Mouse (Mus musculus): ENCODE results near the gene Tesk1. TPM values are rescaled to one million over a fixed set of nuclear protein-coding genes. Genes with fewer than 3 reads are reported as not detected.

Tesk1 gene
- 12.0 and 17.6 TPM in 2 replicates for total RNA-seq (2017)

DNA sequence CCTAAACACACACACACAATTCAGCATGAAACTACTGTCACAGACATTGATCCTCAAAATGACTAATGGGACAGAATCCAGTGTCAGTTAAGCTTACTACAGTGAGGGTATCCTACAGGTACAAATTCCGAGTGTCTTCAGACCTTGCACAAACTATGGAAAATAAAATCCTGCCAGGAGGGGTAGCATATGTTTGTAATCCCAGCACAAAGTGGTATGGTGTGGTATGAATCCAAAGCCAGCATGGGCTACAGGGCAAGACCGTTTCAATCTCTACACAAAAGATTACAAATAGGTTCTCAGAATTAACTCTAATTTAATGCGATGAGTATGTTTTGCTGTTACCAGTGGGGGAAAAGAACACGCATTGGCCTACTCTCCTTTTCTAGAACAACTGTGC, at the start of gene Tesk1:
Tesk1 (plus strand) TSS at position 301 of the 400 bp plus-strand sequence.
- no peak for ATAC-seq (replicated peaks in 1 of 2; ENCODE audit: insufficient read depth in 1 of 2, low FRiP score in 2 of 2, low TSS enrichment in 1 of 2, low read depth in 1 of 2, poor library complexity in 2 of 2, severe bottlenecking in 2 of 2)

GRCm38 (mm10) chr4:43394345-43394891, 47.3 kb upstream of the Tesk1 start:
- ATAC-seq (replicated peaks in 1 of 2; ENCODE audit: insufficient read depth in 1 of 2, low FRiP score in 2 of 2, low TSS enrichment in 1 of 2, low read depth in 1 of 2, poor library complexity in 2 of 2, severe bottlenecking in 2 of 2): no peak; a peak in 1 of 4 replicates

GRCm38 (mm10) chr4:43395147-43395546, 46.6 kb upstream of the Tesk1 start:
- ATAC-seq (replicated peaks in 1 of 2; ENCODE audit: insufficient read depth in 1 of 2, low FRiP score in 2 of 2, low TSS enrichment in 1 of 2, low read depth in 1 of 2, poor library complexity in 2 of 2, severe bottlenecking in 2 of 2): no peak

DNA sequence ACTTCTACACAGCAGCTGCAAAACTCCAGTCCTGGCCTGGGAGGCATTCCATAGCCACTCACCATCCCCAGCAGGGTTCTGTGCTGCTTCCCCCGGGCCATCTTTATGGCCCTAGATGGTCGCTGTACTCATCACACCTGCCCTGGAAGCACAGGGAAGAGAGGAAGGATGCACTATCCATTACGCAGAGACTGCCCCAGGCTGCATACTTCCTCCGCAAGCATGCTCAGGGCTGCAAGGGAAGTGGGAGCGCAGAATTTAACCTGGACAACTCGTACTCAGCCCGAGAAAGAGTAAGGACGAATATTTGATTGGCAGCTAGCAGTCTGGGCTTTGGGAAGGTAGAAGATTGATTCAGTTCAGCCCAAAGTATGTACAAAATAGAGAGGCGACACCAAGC, 45.9 kb upstream of the Tesk1 start:
- no peak for ATAC-seq (replicated peaks in 1 of 2; ENCODE audit: insufficient read depth in 1 of 2, low FRiP score in 2 of 2, low TSS enrichment in 1 of 2, low read depth in 1 of 2, poor library complexity in 2 of 2, severe bottlenecking in 2 of 2)

DNA sequence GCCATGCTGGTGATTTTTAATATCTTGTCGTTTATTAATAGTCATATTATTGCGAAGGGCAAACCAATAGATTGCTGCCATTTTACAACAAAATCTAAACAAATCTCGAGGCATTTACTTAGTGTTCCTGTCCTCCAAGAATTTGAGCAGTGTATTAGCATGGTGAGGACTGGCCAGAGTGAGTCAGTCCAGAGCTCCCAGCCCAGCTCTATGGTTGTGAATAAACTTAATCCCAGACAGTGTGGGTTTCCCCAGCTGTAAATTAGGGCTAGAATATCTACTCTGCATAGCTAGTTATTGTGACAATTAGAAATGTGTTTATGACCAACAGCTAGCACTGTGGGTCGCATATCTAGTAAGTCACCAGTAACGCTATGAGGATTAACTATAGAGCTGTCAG, 45.4 kb upstream of the Tesk1 start:
- no peak for ATAC-seq (replicated peaks in 1 of 2; ENCODE audit: insufficient read depth in 1 of 2, low FRiP score in 2 of 2, low TSS enrichment in 1 of 2, low read depth in 1 of 2, poor library complexity in 2 of 2, severe bottlenecking in 2 of 2)

DNA sequence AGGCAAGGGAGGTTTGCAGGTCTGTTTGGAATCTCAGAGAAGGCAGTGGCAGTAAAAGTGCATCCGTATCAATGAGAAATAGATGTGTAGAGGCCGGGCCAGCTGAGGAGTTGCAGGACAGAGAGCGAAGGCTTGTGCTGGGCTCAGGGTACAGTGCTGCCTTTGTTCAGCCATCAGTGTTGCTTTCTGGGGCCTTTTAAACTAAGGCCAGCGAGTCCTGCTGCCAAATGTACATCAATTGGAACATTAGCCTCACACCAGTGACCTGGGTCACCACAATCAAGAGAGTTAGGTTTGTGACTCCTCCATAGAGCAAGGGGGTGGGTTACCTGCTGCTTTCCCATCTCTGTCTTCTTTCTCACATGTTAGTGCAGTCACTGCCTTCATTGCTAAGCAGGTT, 43.7 kb upstream of the Tesk1 start:
- ATAC-seq (replicated peaks in 1 of 2; ENCODE audit: insufficient read depth in 1 of 2, low FRiP score in 2 of 2, low TSS enrichment in 1 of 2, low read depth in 1 of 2, poor library complexity in 2 of 2, severe bottlenecking in 2 of 2): no peak

GRCm38 (mm10) chr4:43398829-43399331, 42.9 kb upstream of the Tesk1 start:
- ATAC-seq (replicated peaks in 1 of 2; ENCODE audit: insufficient read depth in 1 of 2, low FRiP score in 2 of 2, low TSS enrichment in 1 of 2, low read depth in 1 of 2, poor library complexity in 2 of 2, severe bottlenecking in 2 of 2): no peak

DNA sequence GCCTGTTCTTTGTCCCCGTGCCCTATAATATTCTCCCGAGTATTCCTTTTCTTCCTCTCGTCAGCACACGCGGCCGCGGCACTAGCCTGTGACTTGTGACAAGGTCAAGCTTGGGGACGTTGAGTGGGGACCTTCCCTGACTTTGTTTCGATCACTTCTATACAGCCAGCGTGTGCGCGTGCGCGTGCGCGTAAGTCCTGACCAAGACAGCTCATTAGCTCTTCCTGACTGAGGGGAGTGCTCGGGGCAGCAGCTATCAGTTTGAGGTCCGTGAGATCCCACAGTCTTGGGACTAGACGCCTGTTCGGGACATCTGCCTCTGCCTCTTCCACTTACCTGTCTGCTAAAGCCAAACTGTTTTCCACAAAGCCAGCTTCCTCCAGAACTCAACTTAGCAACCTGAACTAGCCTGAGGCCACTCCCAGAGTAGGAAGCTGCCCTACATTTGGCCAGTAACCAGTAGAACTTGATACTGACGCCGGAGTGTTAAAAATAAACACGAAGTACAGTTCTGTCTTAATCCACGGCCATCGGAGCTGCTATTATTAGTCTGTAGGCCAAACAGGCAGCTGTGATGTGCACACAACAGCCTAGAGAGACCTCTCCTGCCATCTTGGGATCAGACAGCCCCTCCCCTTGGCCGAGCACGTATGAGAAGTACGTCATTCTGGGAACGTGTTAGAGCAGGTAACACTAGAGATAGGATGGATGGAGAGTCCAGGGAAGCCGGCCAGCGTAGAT, 42.2 kb upstream of the Tesk1 start:
- ATAC-seq (replicated peaks in 1 of 2; ENCODE audit: insufficient read depth in 1 of 2, low FRiP score in 2 of 2, low TSS enrichment in 1 of 2, low read depth in 1 of 2, poor library complexity in 2 of 2, severe bottlenecking in 2 of 2): no peak

- no peak for ATAC-seq (replicated peaks in 1 of 2; ENCODE audit: insufficient read depth in 1 of 2, low FRiP score in 2 of 2, low TSS enrichment in 1 of 2, low read depth in 1 of 2, poor library complexity in 2 of 2, severe bottlenecking in 2 of 2)
These were observed 40.8 kb upstream of the Tesk1 start for GRCm38 (mm10) chr4:43400976-43401375.

- ATAC-seq (replicated peaks in 1 of 2; ENCODE audit: insufficient read depth in 1 of 2, low FRiP score in 2 of 2, low TSS enrichment in 1 of 2, low read depth in 1 of 2, poor library complexity in 2 of 2, severe bottlenecking in 2 of 2): no peak
These were observed 40.3 kb upstream of the Tesk1 start for GRCm38 (mm10) chr4:43401486-43401885.

- no peak for ATAC-seq (replicated peaks in 1 of 2; ENCODE audit: insufficient read depth in 1 of 2, low FRiP score in 2 of 2, low TSS enrichment in 1 of 2, low read depth in 1 of 2, poor library complexity in 2 of 2, severe bottlenecking in 2 of 2)
These were observed 39.5 kb upstream of the Tesk1 start for GRCm38 (mm10) chr4:43402212-43402611.

DNA sequence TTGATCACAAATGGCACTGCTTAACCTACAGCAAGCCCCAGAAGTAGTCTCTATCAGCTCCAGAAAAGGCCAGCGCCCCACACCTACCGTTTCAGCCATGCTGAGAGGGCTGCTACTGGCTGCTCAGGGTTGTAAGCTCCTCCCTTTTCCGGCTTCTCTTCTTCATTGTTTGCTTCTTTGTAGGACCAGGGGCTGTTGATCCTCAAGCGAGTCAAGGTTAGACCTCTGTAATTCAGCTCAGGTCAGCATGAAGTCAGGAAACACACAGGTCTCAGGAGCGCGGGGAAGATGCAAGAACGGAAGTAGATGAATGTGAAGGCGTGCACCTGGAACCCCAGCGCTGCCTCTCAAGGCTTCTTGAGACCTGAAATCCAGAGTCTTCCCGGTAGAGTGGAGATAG, 37.0 kb upstream of the Tesk1 start:
- no peak for ATAC-seq (replicated peaks in 1 of 2; ENCODE audit: insufficient read depth in 1 of 2, low FRiP score in 2 of 2, low TSS enrichment in 1 of 2, low read depth in 1 of 2, poor library complexity in 2 of 2, severe bottlenecking in 2 of 2)

DNA sequence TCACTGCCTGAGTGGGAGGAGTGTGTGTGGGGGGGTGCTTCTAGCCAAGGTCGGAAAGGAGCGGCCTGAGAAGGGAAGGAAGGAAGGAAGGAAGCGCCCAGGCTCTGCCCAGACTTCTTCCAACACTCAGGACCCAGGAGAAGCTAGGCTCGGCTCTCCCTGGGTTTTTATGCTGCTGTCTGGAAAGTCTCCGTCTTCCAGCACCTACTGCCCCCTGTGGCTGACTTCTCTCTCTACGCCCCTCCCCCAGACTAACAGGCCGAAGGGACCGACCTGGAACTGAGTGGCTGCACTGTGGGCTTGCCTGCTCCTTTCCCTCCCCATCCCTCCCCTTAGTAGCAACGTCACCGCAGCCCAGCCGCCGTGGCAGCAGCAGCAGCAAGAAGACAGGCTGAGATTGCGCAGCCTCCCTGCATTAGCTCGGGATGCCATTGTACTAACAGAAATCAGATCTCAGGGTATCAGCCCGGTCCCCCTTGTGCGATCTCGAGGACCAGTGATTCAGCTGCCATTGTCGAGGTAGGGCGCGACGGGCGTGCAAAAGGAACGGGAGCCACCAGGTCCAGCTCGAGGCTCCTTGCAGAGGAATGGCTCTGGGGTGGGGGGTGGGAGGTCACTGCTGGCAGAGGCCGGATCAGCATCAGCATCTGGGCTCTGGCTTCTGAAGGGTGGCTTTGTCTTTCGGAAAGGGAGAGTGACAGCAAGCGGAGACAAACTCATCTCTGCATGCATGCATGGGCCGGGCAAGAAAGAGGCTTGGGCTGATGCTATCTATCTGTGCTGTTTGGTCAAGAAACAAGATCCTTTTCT, 35.4 kb upstream of the Tesk1 start:
- peak; percentile 87 to 92 for ATAC-seq (replicated peaks in 1 of 2; ENCODE audit: insufficient read depth in 1 of 2, low FRiP score in 2 of 2, low TSS enrichment in 1 of 2, low read depth in 1 of 2, poor library complexity in 2 of 2, severe bottlenecking in 2 of 2)

DNA sequence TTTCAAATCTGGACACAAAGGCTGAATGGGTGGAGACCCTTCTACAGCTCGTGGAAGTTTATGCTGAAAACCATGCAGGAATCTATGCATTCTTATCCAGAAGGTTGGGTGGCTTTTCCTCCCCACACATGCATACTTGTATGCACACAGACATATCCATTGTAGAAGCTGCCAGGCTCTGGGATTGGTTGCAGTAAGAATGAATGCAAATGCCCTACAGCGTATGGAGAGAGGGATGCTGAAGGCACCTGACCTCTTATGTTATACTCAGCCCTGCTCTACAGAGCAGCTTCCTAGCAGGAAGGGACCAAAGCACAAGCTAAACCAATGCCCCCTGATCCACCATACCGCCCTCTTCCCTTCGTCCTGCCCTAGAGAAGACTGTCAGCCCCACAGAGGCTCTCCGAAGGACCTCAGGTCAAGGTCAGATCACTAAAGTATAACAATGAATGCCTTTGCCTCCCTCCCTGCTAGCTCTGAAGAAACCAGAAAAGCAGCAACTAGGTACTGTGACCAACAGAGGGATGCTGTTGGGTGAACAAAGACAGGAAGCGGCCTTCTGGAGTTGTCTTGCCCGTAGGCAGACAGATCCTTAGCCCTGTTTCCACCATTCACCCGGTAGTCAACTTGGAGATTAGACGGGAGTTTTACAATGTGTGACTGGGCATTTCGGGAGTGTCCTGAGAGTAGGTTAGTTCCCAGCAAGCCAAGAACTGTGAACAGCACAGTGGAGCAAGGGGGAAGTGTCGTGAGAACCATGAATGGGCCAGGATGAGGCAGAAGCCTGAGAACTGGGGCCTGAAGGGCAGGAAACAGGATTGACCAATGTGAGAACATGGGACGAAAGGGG, 34.4 kb upstream of the Tesk1 start:
- no peak for ATAC-seq (replicated peaks in 1 of 2; ENCODE audit: insufficient read depth in 1 of 2, low FRiP score in 2 of 2, low TSS enrichment in 1 of 2, low read depth in 1 of 2, poor library complexity in 2 of 2, severe bottlenecking in 2 of 2)

- ATAC-seq (replicated peaks in 1 of 2; ENCODE audit: insufficient read depth in 1 of 2, low FRiP score in 2 of 2, low TSS enrichment in 1 of 2, low read depth in 1 of 2, poor library complexity in 2 of 2, severe bottlenecking in 2 of 2): no peak
These were observed 27.0 kb upstream of the Tesk1 start for GRCm38 (mm10) chr4:43414761-43415160.

DNA sequence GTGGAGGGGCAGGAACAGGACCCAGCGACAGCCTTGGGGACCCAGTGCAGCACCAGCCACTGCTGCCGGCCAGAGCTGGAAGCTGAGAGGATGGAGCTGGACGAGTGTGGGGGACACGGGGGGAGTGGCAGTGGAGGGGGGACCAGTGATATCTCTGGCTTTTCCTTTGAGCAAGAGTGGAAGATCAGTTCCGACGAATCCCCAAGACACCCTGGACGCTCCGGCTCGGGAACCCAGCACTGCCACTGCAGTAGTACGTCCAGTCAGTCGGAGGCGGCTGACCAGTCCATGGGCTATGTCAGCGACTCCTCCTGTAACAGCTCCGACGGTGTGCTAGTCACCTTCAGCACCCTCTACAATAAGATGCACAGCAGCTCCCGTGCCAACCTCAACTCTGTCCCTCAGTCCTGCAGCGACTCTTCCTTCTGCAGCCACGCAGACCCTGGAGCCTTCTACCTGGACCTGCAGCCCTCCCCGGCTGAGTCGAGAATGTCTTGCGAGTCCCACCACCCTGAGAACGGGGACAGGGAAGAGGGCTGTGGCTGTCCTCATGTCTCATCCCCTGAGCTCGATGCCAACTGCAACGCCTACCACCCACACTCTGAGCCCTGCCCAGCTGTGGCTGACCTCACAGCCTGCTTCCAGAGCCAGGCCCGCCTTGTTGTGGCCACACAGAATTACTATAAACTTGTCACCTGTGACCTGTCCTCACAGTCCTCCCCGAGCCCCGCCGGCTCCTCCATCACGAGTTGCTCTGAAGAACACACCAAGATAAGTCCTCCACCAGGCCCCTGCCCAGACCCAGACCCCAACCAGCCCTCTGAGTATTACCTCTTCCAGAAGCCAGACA, 26.3 kb upstream of the Tesk1 start:
- no peak for ATAC-seq (replicated peaks in 1 of 2; ENCODE audit: insufficient read depth in 1 of 2, low FRiP score in 2 of 2, low TSS enrichment in 1 of 2, low read depth in 1 of 2, poor library complexity in 2 of 2, severe bottlenecking in 2 of 2)

- ATAC-seq (replicated peaks in 1 of 2; ENCODE audit: insufficient read depth in 1 of 2, low FRiP score in 2 of 2, low TSS enrichment in 1 of 2, low read depth in 1 of 2, poor library complexity in 2 of 2, severe bottlenecking in 2 of 2): no peak
These were observed 25.7 kb upstream of the Tesk1 start for GRCm38 (mm10) chr4:43416071-43416490.

All from hematopoietic stem cell, adult 5-6 weeks (primary cell).